Mouse (Mus musculus) hindbrain, embryonic 10.5 days (tissue): ENCODE results near the gene Rfc5. TPM values are rescaled to one million over a fixed set of nuclear protein-coding genes. Genes with fewer than 3 reads are reported as not detected.

Experiments
- DNase-seq: peaks from one replicate; pipeline ENCODE4 v3.0.0-alpha.2; 2017; ENCODE audit warnings: low spot score
- H3K27ac ChIP-seq: fragments of 300-500 bp; sonication (generic); 2 replicates; pipeline ENCODE4 v1.5.1; 2016; ENCODE audit warnings: mild to moderate bottlenecking, moderate library complexity
- H3K27me3 ChIP-seq: fragments of 300-500 bp; sonication (generic); 2 replicates; pipeline ENCODE4 v1.6.1; 2016; ENCODE audit warnings: mild to moderate bottlenecking; ENCODE audit not compliant: poor library complexity, insufficient read depth, severe bottlenecking
- H3K36me3 ChIP-seq: fragments of 300-500 bp; sonication (generic); 2 replicates; pipeline ENCODE4 v1.6.1; 2016; ENCODE audit warnings: mild to moderate bottlenecking, moderate library complexity
- H3K4me1 ChIP-seq: fragments of 300-500 bp; sonication (generic); replicated peaks from 2 replicates; pipeline ENCODE4 v1.6.1; 2016; ENCODE audit warnings: mild to moderate bottlenecking
- H3K4me3 ChIP-seq: fragments of 300-500 bp; sonication (generic); 2 replicates; pipeline ENCODE4 v1.5.1; 2016; ENCODE audit warnings: mild to moderate bottlenecking, moderate library complexity
- H3K9me3 ChIP-seq: fragments of 300-500 bp; sonication (generic); 2 replicates; pipeline ENCODE4 v1.6.1; 2016; ENCODE audit warnings: mild to moderate bottlenecking, moderate library complexity
- WGBS: fragments of 180-500 bp; shearing (Covaris S2); methylation state at CpG from one replicate; pipeline ENCODE4 v1.1.7; 2016; 5-methylcytosine and 5-hydroxymethylcytosine counted together
- polyA plus RNA-seq: library from polyadenylated mRNA; unstranded; fragments of >200 nt; fragmentation: Nextera tagmentation; extraction: Ambion mirVana; gene quantifications from 2 replicates; pipeline ENCODE4 v1.2.1, GENCODE M21; 2016

Gene Rfc5
- polyA plus RNA-seq, 1 experiment from 2014 or later = 109 TPM

GRCm38 (mm10) chr5:117367206-117367605 is 21.6 kb downstream of the Rfc5 start:
- Histone ChIP-seq H3K9me3 (no peaks in the 10 kb centered on the region), H3K4me3 (no peak overlapping the region), H3K4me1 (peaks cover 18% of the 10 kb centered on the region), H3K36me3 (peaks cover 88% of the 10 kb centered on the region), H3K27ac (no peak overlapping the region), H3K27me3 (no peaks in the 10 kb centered on the region)
- no peak for DNase-seq
- WGBS = 54% methylated on average over 8 of the region's 8 CpGs

GRCm38 (mm10) chr5:117365904-117366561 is 22.8 kb downstream of the Rfc5 start:
- WGBS = 93% methylated on average over 13 of the region's 13 CpGs
- no peaks in the 10 kb centered on the region for H3K27me3 ChIP-seq
- no peak overlapping the region for H3K4me3 ChIP-seq
- DNase-seq = no peak
- no peaks in the 10 kb centered on the region for H3K9me3 ChIP-seq
- peaks cover 76% of the 10 kb centered on the region for H3K36me3 ChIP-seq
- H3K4me1 ChIP-seq = peaks cover 22% of the 10 kb centered on the region
- no peak overlapping the region for H3K27ac ChIP-seq

DNA sequence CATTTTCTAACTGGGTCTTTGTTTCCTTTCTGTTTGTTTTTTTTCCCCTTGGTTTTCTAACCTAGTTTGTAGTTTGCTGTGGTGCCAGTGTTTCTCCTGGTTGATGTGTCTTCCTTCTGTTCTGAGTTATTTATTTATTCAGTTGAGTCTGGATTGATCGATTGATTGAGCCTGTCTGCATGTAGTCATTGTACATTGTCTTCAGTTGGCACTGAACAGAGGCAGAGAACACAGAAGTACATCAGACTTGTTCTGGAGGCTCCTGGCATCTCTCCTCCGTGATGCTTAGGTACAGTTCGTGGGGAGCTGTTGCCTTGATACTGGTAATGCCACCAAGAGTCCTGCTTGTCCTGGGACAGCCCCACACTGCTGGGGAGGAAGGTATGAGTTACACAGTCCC is 24.0 kb downstream of the Rfc5 start:
- H3K9me3 ChIP-seq = no peaks in the 10 kb centered on the region
- H3K27ac ChIP-seq = no peak overlapping the region
- peaks cover 64% of the 10 kb centered on the region for H3K36me3 ChIP-seq
- no peaks in the 10 kb centered on the region for H3K27me3 ChIP-seq
- 85% methylated on average over 3 of the region's 3 CpGs for WGBS
- no peak for DNase-seq
- H3K4me1 ChIP-seq = peaks cover 34% of the 10 kb centered on the region
- H3K4me3 ChIP-seq = no peak overlapping the region

GRCm38 (mm10) chr5:117363066-117363782 is 25.6 kb downstream of the Rfc5 start:
- DNase-seq = no peak
- peaks cover 49% of the 10 kb centered on the region for H3K4me1 ChIP-seq
- no peak overlapping the region for H3K4me3 ChIP-seq
- WGBS = 55% methylated on average over 15 of the region's 15 CpGs
- H3K36me3 ChIP-seq = peaks cover 48% of the 10 kb centered on the region
- H3K27ac ChIP-seq = no peak overlapping the region
- no peaks in the 10 kb centered on the region for H3K9me3 ChIP-seq
- H3K27me3 ChIP-seq = no peaks in the 10 kb centered on the region

DNA sequence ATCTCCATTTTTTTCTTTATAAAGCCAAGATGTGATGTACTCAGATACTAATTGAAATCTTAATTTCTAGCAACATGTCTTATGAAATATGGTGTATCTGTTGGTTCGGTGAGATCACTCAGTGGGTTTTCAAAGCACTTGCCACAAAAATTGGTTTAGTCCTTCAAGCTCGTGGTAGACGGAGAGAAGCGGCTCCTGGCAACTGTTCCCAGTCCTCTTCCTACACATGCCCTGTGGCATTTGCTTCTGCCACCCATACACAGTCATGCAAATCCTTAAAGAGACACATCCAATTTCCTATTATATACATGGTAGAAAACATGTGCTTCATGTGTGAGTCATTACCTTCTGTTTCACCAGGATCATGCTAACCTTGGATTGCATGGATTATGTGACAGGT is 27.3 kb downstream of the Rfc5 start:
- Histone ChIP-seq H3K4me1 (peaks cover 50% of the 10 kb centered on the region), H3K27ac (no peak overlapping the region)
- WGBS = 91% methylated on average over 4 of the region's 4 CpGs

GRCm38 (mm10) chr5:117360631-117361541 is 28.0 kb downstream of the Rfc5 start:
- H3K36me3 ChIP-seq = peaks cover 27% of the 10 kb centered on the region
- H3K9me3 ChIP-seq = no peaks in the 10 kb centered on the region
- 0 out of 2 replicates have a peak overlapping the region, but pooled peaks have one; percentile 43 for H3K27ac ChIP-seq
- peaks cover 58% of the 10 kb centered on the region for H3K4me1 ChIP-seq
- peak overlapping the region; percentile 6; the same call in 1 of the 2 replicates for H3K4me3 ChIP-seq
- no peak for DNase-seq
- H3K27me3 ChIP-seq = no peaks in the 10 kb centered on the region
- WGBS = 50% methylated on average over 13 of the region's 13 CpGs

More for the DNA sequence above, 27.3 kb downstream of the Rfc5 start:
- H3K9me3 ChIP-seq = no peaks in the 10 kb centered on the region
- H3K4me3 ChIP-seq = no peak overlapping the region
- H3K27me3 ChIP-seq = no peaks in the 10 kb centered on the region
- H3K36me3 ChIP-seq = peaks cover 33% of the 10 kb centered on the region
- DNase-seq = no peak

DNA sequence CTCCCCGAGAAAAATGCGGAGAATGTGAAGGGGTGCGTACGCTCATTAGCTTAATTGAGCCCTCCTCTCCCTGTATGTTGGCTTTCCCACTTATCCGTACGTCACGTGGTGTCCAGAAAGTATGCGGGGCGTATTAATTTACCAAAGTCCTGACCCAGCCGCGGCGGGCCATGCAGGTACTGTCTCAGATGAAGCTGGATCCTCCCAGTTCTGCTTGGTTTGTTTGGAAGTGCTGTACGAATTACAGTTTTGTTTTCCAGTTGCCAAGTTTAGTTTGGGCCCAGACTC is 28.7 kb downstream of the Rfc5 start:
- Histone ChIP-seq H3K27ac (no peak overlapping the region), H3K36me3 (peaks cover 20% of the 10 kb centered on the region), H3K4me3 (no peak overlapping the region), H3K27me3 (peaks cover 6% of the 10 kb centered on the region), H3K9me3 (no peaks in the 10 kb centered on the region), H3K4me1 (peaks cover 65% of the 10 kb centered on the region)
- DNase-seq = no peak
- 65% methylated on average over 13 of the region's 13 CpGs for WGBS

DNA sequence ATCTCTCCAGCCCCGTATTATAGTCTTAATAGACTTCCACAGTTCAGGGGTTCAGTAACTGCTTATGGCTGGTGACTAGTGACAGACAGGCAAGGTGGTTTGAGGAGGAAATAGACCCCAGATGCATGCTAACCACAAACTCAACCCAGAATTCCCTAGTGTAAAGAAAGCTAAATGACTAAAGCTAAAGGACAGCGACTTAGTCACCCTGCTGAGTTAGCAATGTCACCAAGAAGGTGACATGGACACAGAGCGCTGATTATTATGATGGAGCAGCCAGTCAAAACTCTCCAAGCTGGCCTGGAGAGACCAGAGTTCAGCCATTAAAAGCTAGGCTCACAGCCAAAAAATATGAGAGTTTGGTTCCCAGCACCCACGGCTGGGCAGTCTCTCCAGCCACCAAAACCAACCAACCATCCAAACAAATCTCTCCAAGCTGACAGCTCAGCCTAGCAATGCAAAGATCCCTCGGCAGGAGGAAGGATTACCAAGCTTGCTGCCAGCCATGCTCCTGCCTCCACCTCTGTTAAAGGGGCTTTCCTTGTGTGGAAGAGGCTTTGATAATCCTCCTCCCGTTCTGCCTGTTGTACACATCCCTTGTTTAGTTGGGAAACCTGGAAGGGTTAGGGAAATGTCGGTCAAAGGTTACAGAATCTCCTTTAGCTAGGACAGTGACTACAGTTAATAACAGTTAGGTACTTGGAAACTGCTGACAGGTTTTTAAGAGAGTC is 29.2 kb downstream of the Rfc5 start:
- H3K4me1 ChIP-seq = peaks cover 66% of the 10 kb centered on the region

GRCm38 (mm10) chr5:117358725-117359124 is 30.1 kb downstream of the Rfc5 start:
- no peak overlapping the region for H3K27ac ChIP-seq
- 36% methylated on average over 11 of the region's 11 CpGs for WGBS
- peaks cover 66% of the 10 kb centered on the region for H3K4me1 ChIP-seq
- H3K27me3 ChIP-seq = peaks cover 16% of the 10 kb centered on the region
- DNase-seq = peak; percentile 63
- H3K36me3 ChIP-seq = peaks cover 6% of the 10 kb centered on the region
- H3K4me3 ChIP-seq = peak overlapping the region; percentile 97; the same call in 1 of the 2 replicates
- H3K9me3 ChIP-seq = no peaks in the 10 kb centered on the region

More for the DNA sequence above, 29.2 kb downstream of the Rfc5 start:
- Histone ChIP-seq H3K4me3 (no peak overlapping the region), H3K27ac (no peak overlapping the region), H3K27me3 (peaks cover 11% of the 10 kb centered on the region), H3K9me3 (no peaks in the 10 kb centered on the region), H3K36me3 (peaks cover 15% of the 10 kb centered on the region)
- 49% methylated on average over 7 of the region's 7 CpGs for WGBS
- no peak for DNase-seq

- Histone ChIP-seq H3K27me3 (peaks cover 16% of the 10 kb centered on the region), H3K9me3 (no peaks in the 10 kb centered on the region), H3K4me1 (peaks cover 63% of the 10 kb centered on the region), H3K4me3 (peak overlapping the region; percentile 97), H3K27ac (peak overlapping the region; percentile 95), H3K36me3 (0 out of 2 replicates have a peak, but pooled peaks cover under 1% of the 10 kb centered on the region)
- 9% methylated on average over 6 of the region's 6 CpGs for WGBS
- no peak for DNase-seq
Observed at GRCm38 (mm10) chr5:117358248-117358630, 30.6 kb downstream of the Rfc5 start.

- H3K9me3 ChIP-seq = no peaks in the 10 kb centered on the region
- peak overlapping the region; percentile 95 for H3K27ac ChIP-seq
- peaks cover 16% of the 10 kb centered on the region for H3K27me3 ChIP-seq
- under 1% methylated on average over 49 of the region's 49 CpGs for WGBS
- H3K36me3 ChIP-seq = no peaks in the 10 kb centered on the region
- H3K4me1 ChIP-seq = peaks cover 59% of the 10 kb centered on the region
- DNase-seq = peak; percentile 68
- H3K4me3 ChIP-seq = peak overlapping the region; percentile 97
Observed at GRCm38 (mm10) chr5:117357478-117358247, 31.2 kb downstream of the Rfc5 start.

DNA sequence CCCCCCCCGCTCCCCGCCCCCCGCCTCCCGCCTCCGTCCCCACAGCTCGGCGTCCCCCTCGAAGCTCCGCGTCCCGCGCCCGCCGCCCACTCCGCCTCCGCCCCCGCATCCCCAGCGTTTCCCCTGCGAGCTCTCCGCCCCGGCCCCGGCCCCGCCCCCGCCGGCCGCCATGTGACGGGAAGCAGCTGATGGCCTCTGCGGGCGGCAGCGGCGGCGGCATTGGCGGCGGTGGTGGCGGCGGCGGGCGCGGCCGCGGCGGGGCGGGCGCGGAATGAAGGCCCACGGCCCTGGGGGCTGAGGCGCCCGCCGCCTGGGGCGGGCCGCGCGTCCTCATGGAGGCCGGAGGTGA is 31.7 kb downstream of the Rfc5 start, which contains the start of gene Wsb2:
Gene Wsb2, plus strand, starts transcription at position 176 of the 349 bp plus-strand sequence.
- peaks cover 16% of the 10 kb centered on the region for H3K27me3 ChIP-seq
- peak; percentile 84 for DNase-seq
- H3K4me1 ChIP-seq = peaks cover 59% of the 10 kb centered on the region
- 0% methylated on average over 45 of the region's 54 CpGs for WGBS
- H3K9me3 ChIP-seq = no peaks in the 10 kb centered on the region
- H3K36me3 ChIP-seq = no peaks in the 10 kb centered on the region
- peak within 1 kb of the TSS; percentile 95 for H3K27ac ChIP-seq
- H3K4me3 ChIP-seq = peak within 1 kb of the TSS; percentile 97
